Mouse (Mus musculus) forebrain, embryonic 10.5 days (tissue): ENCODE measurements around the gene Kcng1. TPM values are rescaled to one million over a fixed set of nuclear protein-coding genes. Genes with fewer than 3 reads are reported as not detected.
A peak's percentile ranks its signal among the peaks of the same experiment; 100 is the strongest.

Experiments
- DNase-seq: peaks from one replicate; pipeline ENCODE4 v3.0.0-alpha.2; 2017; ENCODE audit warnings: low spot score; ENCODE audit errors: extremely low spot score
- H3K27ac ChIP-seq: fragments of 300-500 bp; sonication (generic); 2 replicates; pipeline ENCODE4 v1.5.1; 2016; ENCODE audit warnings: mild to moderate bottlenecking
- H3K27me3 ChIP-seq: fragments of 300-500 bp; sonication (generic); 2 replicates; pipeline ENCODE4 v1.6.1; 2016; ENCODE audit warnings: mild to moderate bottlenecking; ENCODE audit not compliant: poor library complexity, severe bottlenecking
- H3K36me3 ChIP-seq: fragments of 300-500 bp; sonication (generic); replicated peaks from 2 replicates; pipeline ENCODE4 v1.6.1; 2016; ENCODE audit warnings: mild to moderate bottlenecking, moderate library complexity
- H3K4me1 ChIP-seq: fragments of 300-500 bp; sonication (generic); 2 replicates; pipeline ENCODE4 v1.6.1; 2016
- H3K4me3 ChIP-seq: fragments of 300-500 bp; sonication (generic); 2 replicates; pipeline ENCODE4 v1.5.1; 2016; ENCODE audit warnings: mild to moderate bottlenecking, moderate library complexity
- H3K9me3 ChIP-seq: fragments of 300-500 bp; sonication (generic); 2 replicates; pipeline ENCODE4 v1.6.1; 2016; ENCODE audit warnings: mild to moderate bottlenecking, moderate library complexity
- WGBS: fragments of 180-500 bp; shearing (Covaris S2); methylation state at CpG from one replicate; pipeline ENCODE4 v1.1.7; 2016; 5-methylcytosine and 5-hydroxymethylcytosine counted together
- polyA plus RNA-seq: library from polyadenylated mRNA; unstranded; fragments of >200 nt; fragmentation: Nextera tagmentation; extraction: Ambion mirVana; gene quantifications from 2 replicates; pipeline ENCODE4 v1.2.1, GENCODE M21; 2016

Kcng1 gene
- polyA plus RNA-seq, 1 experiment from 2014 or later = 2.6 TPM

DNA sequence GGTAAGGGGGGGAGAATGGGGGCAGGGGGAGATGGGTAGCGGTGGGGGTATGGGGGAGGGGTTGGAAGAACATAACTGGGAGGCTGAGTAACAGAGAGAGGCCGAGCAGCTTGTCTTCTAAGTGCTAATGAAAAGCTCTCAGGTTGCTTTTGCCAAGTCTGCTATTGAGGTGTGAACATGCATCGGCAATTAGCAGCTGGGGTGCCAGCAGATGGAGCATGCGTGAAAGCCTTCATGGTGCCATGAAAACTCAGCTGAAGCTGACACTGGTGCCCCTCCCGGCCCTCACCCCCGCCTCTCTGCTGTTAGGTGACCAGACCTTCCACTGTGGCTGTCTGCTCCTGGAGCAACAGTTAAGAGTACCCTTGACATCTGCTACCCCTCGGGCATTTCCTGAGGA lies 27.7 kb downstream of the Kcng1 start:
- WGBS = 69% methylated on average over 7 of the region's 7 CpGs
- DNase-seq = no peak
- peaks cover 13% of the 10 kb centered on the region for H3K4me1 ChIP-seq

GRCm38 (mm10) chr2:168252639-168253292 lies 28.8 kb downstream of the Kcng1 start:
- Histone ChIP-seq H3K27me3 (peaks cover 18% of the 10 kb centered on the region; the same call in 1 of the 2 replicates), H3K27ac (peak overlapping the region; percentile 80), H3K4me1 (peaks cover 13% of the 10 kb centered on the region), H3K36me3 (no peaks in the 10 kb centered on the region), H3K4me3 (peak overlapping the region; percentile 44), H3K9me3 (no peaks in the 10 kb centered on the region)
- WGBS = 13% methylated on average over 16 of the region's 16 CpGs
- peak; percentile 76 for DNase-seq

More for the DNA sequence above, 27.7 kb downstream of the Kcng1 start:
- H3K4me3 ChIP-seq = no peak overlapping the region
- H3K9me3 ChIP-seq = no peaks in the 10 kb centered on the region
- H3K27ac ChIP-seq = no peak overlapping the region
- peaks cover 18% of the 10 kb centered on the region; the same call in 1 of the 2 replicates for H3K27me3 ChIP-seq
- H3K36me3 ChIP-seq = no peaks in the 10 kb centered on the region

GRCm38 (mm10) chr2:168250270-168250669 lies 31.3 kb downstream of the Kcng1 start:
- Histone ChIP-seq H3K4me1 (peaks cover 13% of the 10 kb centered on the region), H3K36me3 (no peaks in the 10 kb centered on the region), H3K9me3 (no peaks in the 10 kb centered on the region), H3K27me3 (peaks cover 18% of the 10 kb centered on the region; the same call in 1 of the 2 replicates), H3K27ac (no peak overlapping the region), H3K4me3 (no peak overlapping the region)
- WGBS = 19% methylated on average over 8 of the region's 8 CpGs
- peak; percentile 84 for DNase-seq

- no peaks in the 10 kb centered on the region for H3K36me3 ChIP-seq
- no peak overlapping the region for H3K4me3 ChIP-seq
- H3K4me1 ChIP-seq = peaks cover 13% of the 10 kb centered on the region
- H3K27ac ChIP-seq = no peak overlapping the region
- no peaks in the 10 kb centered on the region for H3K9me3 ChIP-seq
- no peak for DNase-seq
- H3K27me3 ChIP-seq = peaks cover 18% of the 10 kb centered on the region; the same call in 1 of the 2 replicates
- 38% methylated on average over 2 of the region's 2 CpGs for WGBS
Observed at GRCm38 (mm10) chr2:168248856-168249245, 32.7 kb downstream of the Kcng1 start.

DNA sequence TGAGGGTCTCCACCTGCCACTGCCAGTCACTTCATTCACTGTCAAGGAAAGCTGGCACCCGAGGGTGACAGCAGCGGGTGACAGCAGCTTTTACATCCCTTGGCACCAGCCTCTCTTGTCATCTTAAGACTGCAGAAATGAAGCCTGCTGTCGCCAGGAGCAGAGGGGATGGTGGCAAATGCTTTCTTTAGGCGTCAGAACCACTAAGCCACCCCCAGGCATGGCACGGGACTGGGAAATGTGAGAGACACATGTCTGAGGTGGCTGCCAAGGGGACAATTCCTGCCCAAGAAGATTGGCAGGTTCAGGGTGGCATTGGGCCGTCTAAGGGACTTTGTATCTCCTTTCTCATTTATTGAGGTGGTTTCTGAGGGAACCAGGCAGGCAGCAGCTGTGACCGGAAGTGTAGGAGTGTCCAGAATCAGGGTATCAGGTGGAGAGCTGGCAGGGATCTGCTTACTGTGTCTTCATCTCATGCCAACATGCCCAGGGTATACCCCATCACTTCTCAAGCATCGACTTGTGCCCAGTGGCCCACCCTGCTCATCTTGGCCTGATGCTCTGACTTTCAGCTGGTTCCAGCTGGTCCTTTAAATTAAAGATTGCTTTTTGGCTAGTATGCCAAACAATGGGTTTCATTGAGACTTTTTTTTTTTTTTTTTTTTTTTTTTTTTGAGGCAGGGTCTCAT lies 33.2 kb downstream of the Kcng1 start:
- WGBS = 83% methylated on average over 8 of the region's 8 CpGs
- no peak overlapping the region for H3K27ac ChIP-seq
- DNase-seq = no peak

DNA sequence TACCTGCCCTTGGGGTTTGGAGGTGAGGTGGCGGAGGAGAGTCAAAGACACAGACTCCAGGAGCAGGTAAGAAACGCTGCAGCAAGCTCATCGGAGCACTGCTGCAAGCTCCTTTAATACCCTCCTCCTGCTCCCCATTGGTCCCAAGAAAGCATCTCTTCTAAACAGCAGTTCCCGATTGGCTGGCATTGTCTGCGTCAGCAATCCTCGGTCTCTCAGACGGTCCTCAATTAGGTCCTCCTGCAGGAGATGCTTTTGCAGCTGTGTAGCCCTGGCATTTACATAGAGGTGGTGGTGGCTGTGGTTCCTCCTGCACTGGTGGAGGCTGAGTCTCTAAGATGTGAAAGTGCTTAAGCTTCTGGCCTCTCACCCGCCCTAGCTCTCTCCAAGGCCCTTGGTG lies 36.0 kb downstream of the Kcng1 start:
- Histone ChIP-seq H3K4me1 (no peaks in the 10 kb centered on the region), H3K4me3 (no peak overlapping the region), H3K36me3 (no peaks in the 10 kb centered on the region), H3K27me3 (0 out of 2 replicates have a peak, but pooled peaks cover under 1% of the 10 kb centered on the region), H3K9me3 (no peaks in the 10 kb centered on the region), H3K27ac (no peak overlapping the region)
- 36% methylated on average over 8 of the region's 8 CpGs for WGBS
- DNase-seq = no peak

More for the DNA sequence above, 33.2 kb downstream of the Kcng1 start:
- no peaks in the 10 kb centered on the region for H3K9me3 ChIP-seq
- no peak overlapping the region for H3K4me3 ChIP-seq
- H3K27me3 ChIP-seq = peaks cover 18% of the 10 kb centered on the region; the same call in 1 of the 2 replicates
- peaks cover 9% of the 10 kb centered on the region for H3K4me1 ChIP-seq
- no peaks in the 10 kb centered on the region for H3K36me3 ChIP-seq

DNA sequence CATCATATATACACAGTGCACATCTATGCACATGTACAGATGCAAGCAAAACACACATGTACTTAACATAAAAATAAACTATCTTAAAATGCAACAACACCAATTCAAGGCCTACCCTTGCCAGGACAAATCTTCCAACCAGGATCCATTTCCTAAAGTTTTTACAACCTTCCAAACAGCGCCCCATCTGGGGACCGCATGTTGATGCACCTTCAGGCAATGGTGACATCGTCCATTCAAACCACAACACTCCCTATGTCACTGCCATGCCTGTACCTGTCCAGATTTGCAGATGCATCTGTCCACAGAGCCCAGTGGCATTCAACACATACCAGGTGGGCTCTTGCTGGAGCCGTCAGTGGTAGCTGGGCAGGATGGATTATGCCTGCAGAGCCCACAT lies 38.3 kb downstream of the Kcng1 start:
- 76% methylated on average over 4 of the region's 4 CpGs for WGBS
- Histone ChIP-seq H3K4me1 (no peaks in the 10 kb centered on the region), H3K4me3 (no peak overlapping the region), H3K36me3 (no peaks in the 10 kb centered on the region), H3K27me3 (no peaks in the 10 kb centered on the region), H3K27ac (no peak overlapping the region), H3K9me3 (peaks cover 2% of the 10 kb centered on the region)
- DNase-seq = no peak

- Histone ChIP-seq H3K9me3 (peaks cover 4% of the 10 kb centered on the region), H3K27ac (no peak overlapping the region), H3K27me3 (no peaks in the 10 kb centered on the region), H3K4me1 (no peaks in the 10 kb centered on the region), H3K36me3 (no peaks in the 10 kb centered on the region), H3K4me3 (no peak overlapping the region)
- no peak for DNase-seq
Observed at GRCm38 (mm10) chr2:168242841-168243240, 38.7 kb downstream of the Kcng1 start.

DNA sequence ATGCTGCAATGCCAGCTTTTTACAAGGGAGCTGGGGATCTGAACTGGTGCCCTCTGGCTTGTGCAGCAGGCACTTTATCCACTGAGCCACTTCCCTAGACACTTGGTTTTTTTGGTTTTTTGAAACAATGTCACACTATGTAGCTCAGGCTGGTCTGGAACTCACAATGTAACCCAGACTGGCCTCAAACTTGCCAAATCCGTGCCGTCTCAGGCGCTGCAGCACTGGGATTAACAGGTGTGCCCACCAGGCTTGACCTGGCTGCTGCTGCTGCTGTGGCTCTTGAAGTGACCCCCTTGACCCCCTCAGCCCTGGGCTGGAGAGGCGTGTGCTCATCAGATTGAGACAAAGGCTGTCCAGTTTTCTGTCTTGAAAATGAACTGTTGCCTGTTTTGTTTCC lies 43.2 kb downstream of the Kcng1 start:
- H3K27ac ChIP-seq = no peak overlapping the region
- H3K4me1 ChIP-seq = no peaks in the 10 kb centered on the region
- peaks cover 4% of the 10 kb centered on the region for H3K9me3 ChIP-seq
- 94% methylated on average over 4 of the region's 4 CpGs for WGBS
- DNase-seq = no peak
- no peak overlapping the region for H3K4me3 ChIP-seq
- H3K36me3 ChIP-seq = peaks cover 15% of the 10 kb centered on the region
- no peaks in the 10 kb centered on the region for H3K27me3 ChIP-seq

DNA sequence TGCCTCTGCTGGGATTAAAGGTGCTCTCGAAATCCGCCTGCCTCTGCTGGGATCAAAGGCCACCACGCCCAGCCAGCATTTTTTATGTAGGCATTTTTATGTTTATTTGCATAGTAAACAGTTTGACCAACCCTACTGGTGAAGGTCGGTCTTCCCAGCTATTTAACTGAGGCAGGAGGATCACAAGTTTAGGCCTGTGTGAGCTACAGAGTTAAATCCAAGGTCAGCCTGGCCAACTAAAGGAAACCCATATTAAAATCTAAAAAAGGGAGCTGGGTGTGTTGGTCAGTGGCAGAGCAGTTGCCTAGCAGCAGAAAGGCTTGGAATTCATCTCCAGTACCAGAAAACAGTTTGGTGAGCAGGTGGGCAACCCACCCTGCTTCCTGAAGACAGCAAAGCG lies 48.2 kb downstream of the Kcng1 start:
- Histone ChIP-seq H3K36me3 (peaks cover 35% of the 10 kb centered on the region), H3K27ac (no peak overlapping the region), H3K9me3 (peaks cover 2% of the 10 kb centered on the region; the same call in 1 of the 2 replicates), H3K27me3 (no peaks in the 10 kb centered on the region), H3K4me1 (peaks cover 30% of the 10 kb centered on the region), H3K4me3 (no peak overlapping the region)
- no peak for DNase-seq
- WGBS = 93% methylated on average over 5 of the region's 5 CpGs

DNA sequence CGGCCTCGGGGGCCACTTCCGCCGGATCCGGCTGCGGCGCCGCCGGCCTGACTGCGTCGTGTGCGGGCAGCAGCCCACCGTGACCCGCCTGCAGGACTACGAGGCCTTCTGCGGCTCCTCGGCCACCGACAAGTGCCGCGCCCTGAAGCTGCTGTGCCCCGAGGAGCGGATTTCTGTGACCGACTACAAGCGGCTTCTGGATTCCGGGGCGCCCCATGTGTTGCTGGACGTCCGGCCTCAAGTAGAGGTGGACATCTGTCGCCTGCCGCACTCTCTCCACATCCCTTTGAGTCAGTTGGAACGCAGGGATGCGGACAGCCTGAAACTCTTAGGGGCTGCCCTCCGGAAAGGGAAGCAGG lies 50.1 kb downstream of the Kcng1 start:
- no peaks in the 10 kb centered on the region for H3K27me3 ChIP-seq
- peaks cover 37% of the 10 kb centered on the region for H3K4me1 ChIP-seq
- H3K36me3 ChIP-seq = peaks cover 43% of the 10 kb centered on the region
- peak overlapping the region; percentile 97 for H3K27ac ChIP-seq
- H3K4me3 ChIP-seq = peak overlapping the region; percentile 100
- WGBS = 65% methylated on average over 33 of the region's 33 CpGs
- no peaks in the 10 kb centered on the region for H3K9me3 ChIP-seq
- no peak for DNase-seq

DNA sequence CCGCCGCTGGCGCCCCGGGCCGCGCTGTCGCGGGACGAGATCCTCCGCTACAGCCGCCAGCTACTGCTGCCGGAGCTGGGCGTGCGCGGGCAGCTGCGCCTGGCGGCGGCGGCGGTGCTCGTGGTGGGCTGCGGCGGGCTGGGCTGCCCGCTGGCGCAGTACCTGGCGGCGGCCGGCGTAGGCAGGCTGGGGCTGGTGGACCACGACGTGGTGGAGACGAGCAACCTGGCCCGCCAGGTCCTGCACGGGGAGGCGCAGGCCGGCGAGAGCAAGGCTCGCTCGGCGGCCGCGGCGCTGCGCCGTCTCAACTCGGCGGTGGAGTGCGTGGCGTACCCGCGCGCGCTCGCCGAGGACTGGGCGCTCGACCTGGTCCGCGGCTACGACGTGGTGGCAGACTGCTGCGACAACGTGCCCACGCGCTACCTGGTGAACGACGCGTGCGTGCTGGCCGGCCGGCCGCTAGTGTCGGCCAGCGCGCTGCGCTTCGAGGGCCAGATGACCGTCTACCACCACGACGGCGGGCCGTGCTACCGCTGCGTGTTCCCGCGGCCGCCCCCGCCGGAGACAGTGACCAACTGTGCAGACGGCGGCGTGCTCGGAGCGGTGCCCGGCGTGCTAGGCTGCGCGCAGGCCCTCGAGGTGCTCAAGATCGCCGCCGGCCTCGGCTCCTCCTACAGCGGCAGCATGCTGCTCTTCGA lies 50.6 kb downstream of the Kcng1 start:
- H3K27ac ChIP-seq = peak overlapping the region; percentile 97
- no peak for DNase-seq
- H3K9me3 ChIP-seq = no peaks in the 10 kb centered on the region
- H3K36me3 ChIP-seq = peaks cover 48% of the 10 kb centered on the region
- 5% methylated on average over 105 of the region's 105 CpGs for WGBS
- H3K27me3 ChIP-seq = no peaks in the 10 kb centered on the region
- H3K4me3 ChIP-seq = peak overlapping the region; percentile 100
- peaks cover 37% of the 10 kb centered on the region for H3K4me1 ChIP-seq
